ENCODE assay signal across 11 mouse cellular contexts in the genomic region with DNA sequence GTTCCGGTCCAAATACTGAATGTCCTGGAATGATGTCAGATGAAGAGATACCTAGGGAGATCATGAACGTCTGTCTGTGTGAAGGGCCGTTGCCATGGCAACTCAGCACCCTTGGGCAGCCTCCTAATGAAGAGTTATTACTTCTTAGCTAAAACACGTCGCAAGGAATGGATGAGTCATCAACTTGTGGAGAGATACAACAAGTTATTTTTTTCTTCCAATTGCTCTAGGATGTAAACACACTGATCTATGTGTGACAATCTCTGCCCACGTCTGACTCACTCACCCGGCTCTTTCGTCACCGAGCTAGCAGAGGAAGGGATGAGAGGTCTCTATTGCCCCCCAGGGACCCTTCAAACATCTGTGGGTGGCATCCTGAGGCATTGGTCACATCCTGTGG.
A peak's percentile ranks its signal among the peaks of the same experiment; 100 is the strongest.
DNase-seq lines count a peak whose midpoint lies in the region; ATAC-seq lines count a peak whose summit lies in the region.
"Had no signal": no experiment of that assay in that cellular context is flagged by ENCODE, and none has a peak within 500 bp of the region (broad histone marks: within the 10 kb centered on the region; RNA-seq: fewer than 3 reads in every experiment).

No protein-coding gene starts in this region.

- H3K4me3 ChIP-seq in hindbrain, embryonic 13.5 days: no peak overlapping the region
- no peak overlapping the region for H3K4me3 ChIP-seq in hindbrain, embryonic 10.5 days
- H3K4me3 ChIP-seq: stomach, embryonic 15.5 days had no signal

- H3K36me3 ChIP-seq in hindbrain, embryonic 13.5 days: no peaks in the 10 kb centered on the region
- H3K36me3 ChIP-seq in hindbrain, embryonic 10.5 days: no peaks in the 10 kb centered on the region
- H3K36me3 ChIP-seq: stomach, embryonic 15.5 days had no signal

- peaks cover 74% of the 10 kb centered on the region for H3K27me3 ChIP-seq in hindbrain, embryonic 13.5 days
- H3K27me3 ChIP-seq in hindbrain, embryonic 10.5 days (ENCODE audit: insufficient read depth, poor library complexity, severe bottlenecking): peaks cover 34% of the 10 kb centered on the region
- H3K27me3 ChIP-seq: stomach, embryonic 15.5 days had no signal

- no peak for DNase-seq in hindbrain, embryonic 10.5 days (ENCODE audit: low spot score)
- DNase-seq in urinary bladder, postnatal 14 days (ENCODE audit: low spot score): peak; percentile 18
- DNase-seq in urinary bladder, postnatal 4 days (ENCODE audit: low spot score in 2 of 2): no peak
- DNase-seq in c-Kit-positive CD71-negative TER-119-negative erythroid progenitor cells, embryonic 14.5 days (ENCODE audit: low read depth): peak; percentile 48
- no peak for DNase-seq in thymus, postnatal 10 days (ENCODE audit: low spot score in 2 of 2)
- DNase-seq in cerebellum, adult 11 months: no peak
- no peak for DNase-seq in thymus, postnatal 25 days
- DNase-seq: heart, adult 11 months; kidney, postnatal 25 days had no signal

- H3K9ac ChIP-seq in hindbrain, embryonic 13.5 days: no peak overlapping the region
- H3K9ac ChIP-seq: stomach, embryonic 15.5 days had no signal

- no peaks in the 10 kb centered on the region for H3K9me3 ChIP-seq in hindbrain, embryonic 13.5 days
- no peaks in the 10 kb centered on the region for H3K9me3 ChIP-seq in hindbrain, embryonic 10.5 days
- H3K9me3 ChIP-seq: stomach, embryonic 15.5 days had no signal

- peaks cover 23% of the 10 kb centered on the region for H3K4me1 ChIP-seq in hindbrain, embryonic 13.5 days (replicated peaks)
- peaks cover 23% of the 10 kb centered on the region for H3K4me1 ChIP-seq in hindbrain, embryonic 10.5 days (replicated peaks)

- WGBS in hindbrain, embryonic 13.5 days: 42% methylated on average over 9 of the region's 9 CpGs
- 64% methylated on average over 9 of the region's 9 CpGs for WGBS in hindbrain, embryonic 10.5 days

- ATAC-seq in hindbrain, embryonic 13.5 days (ENCODE audit: low FRiP score): peak; percentile 57; the same call in 1 of the 2 replicates

- H3K27ac ChIP-seq in hindbrain, embryonic 13.5 days: peak overlapping the region; percentile 6; the same call in 1 of the 2 replicates
- no peak overlapping the region for H3K27ac ChIP-seq in hindbrain, embryonic 10.5 days
- H3K27ac ChIP-seq: stomach, embryonic 15.5 days had no signal

- H3K4me2 ChIP-seq in hindbrain, embryonic 13.5 days: no peak overlapping the region
- H3K4me2 ChIP-seq: stomach, embryonic 15.5 days had no signal

Comparison
In these comparisons a context has a peak if more than half of its experiments do, and no peak if none do; other contexts are left out.
1. DNase-seq: peak in urinary bladder, postnatal 14 days (single experiment) and c-Kit-positive CD71-negative TER-119-negative erythroid progenitor cells, embryonic 14.5 days (single experiment); none in hindbrain, embryonic 10.5 days (single experiment), urinary bladder, postnatal 4 days (0 of 2), thymus, postnatal 10 days (0 of 2), cerebellum, adult 11 months (single experiment) and thymus, postnatal 25 days (single experiment).